Mouse (Mus musculus): Measurements from ENCODE around the gene Tmem56.

DNA sequence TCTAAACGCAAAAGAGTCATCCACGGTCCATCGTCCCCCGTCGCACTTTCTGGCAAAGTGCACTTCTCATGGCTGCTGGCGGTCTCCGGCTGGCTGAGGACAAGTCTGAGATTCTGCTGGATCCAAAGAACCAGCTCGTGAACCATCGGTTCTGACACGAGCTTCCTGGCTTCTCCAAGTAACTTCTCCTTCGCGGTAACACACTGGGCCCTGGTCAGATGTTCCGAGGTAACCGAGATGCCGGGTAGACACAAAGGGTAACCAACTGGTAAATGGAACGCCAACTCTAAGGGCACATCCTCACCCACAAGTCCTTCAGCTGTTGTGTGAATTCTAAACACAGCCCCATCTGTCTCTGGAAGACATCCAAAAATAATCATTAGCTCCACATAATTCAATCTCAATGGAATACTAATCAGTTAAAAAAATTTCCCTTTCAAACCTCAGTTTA, 124.0 kb downstream of the Tmem56 start:
- TF ChIP-seq CTCF (IDR thresholded peaks at IDR 0.05; ENCODE audit: control insufficient read depth, insufficient read depth, insufficient replicate concordance, low read depth, low read length) (no peak), POLR2A (IDR thresholded peaks at IDR 0.05; ENCODE audit: control insufficient read depth, low read depth, low read length) (no peak)

All from testis, adult 2 months (tissue).